Mouse (Mus musculus) myocyte (in vitro differentiated cells): ENCODE measurements at regions not wholly inside any gene's neighbourhood (a gene's known extent, or its start where the extent isn't known, plus 50 kb on each side); places are given as distances from the start of the nearest gene placed in this dataset.

Experiments
- CEBPB ChIP-seq: IDR thresholded peaks from 2 replicates; pipeline ENCODE4 v1.6.1; 2011; ENCODE audit warnings: mild to moderate bottlenecking, moderate library complexity; ENCODE audit not compliant: poor library complexity, insufficient read depth, severe bottlenecking
- MYOD1 ChIP-seq, 3 experiments: IDR thresholded peaks; one replicate each; pipeline ENCODE4 v1.6.1; 2011; ENCODE audit warnings: control low read depth in 2 of 3, low read depth in 2 of 3, mild to moderate bottlenecking in 2 of 3, moderate library complexity in 1 of 3; ENCODE audit not compliant: insufficient read length in 2 of 3, control insufficient read depth in 1 of 3
- MYOG ChIP-seq, 3 experiments: IDR thresholded peaks; one replicate each; pipeline ENCODE4 v1.6.1; 2011; ENCODE audit warnings: control low read depth in 2 of 3, low read depth in 2 of 3, mild to moderate bottlenecking in 2 of 3; ENCODE audit not compliant: insufficient read length in 2 of 3, control insufficient read depth in 1 of 3, insufficient read depth in 1 of 3

DNA sequence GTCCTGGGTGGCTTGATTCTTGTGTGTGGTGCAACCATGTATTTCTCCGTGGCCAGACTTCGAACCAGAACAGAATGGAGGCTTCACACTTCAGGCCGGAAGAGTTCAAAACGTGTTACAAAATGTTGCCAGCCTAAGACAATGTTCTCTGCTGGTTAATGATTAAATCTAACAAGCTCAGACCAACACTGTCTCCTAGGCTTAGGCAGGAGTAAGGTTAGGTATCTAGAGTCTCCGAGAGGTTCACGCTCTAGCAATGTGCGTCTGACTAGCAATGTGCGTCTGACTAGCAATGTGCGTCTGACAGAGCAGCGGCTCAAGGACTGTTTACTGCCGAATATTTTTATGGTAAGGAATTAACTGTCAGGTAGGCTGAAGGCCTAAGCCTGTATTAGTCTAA, 81.5 kb downstream of the Suclg1 start:
- no peak for TF ChIP-seq MYOD1 (IDR thresholded peaks at IDR 0.05; ENCODE audit: control insufficient read depth in 1 of 3, insufficient read length in 2 of 3, low read depth in 2 of 3)
- TF ChIP-seq MYOG (IDR thresholded peaks at IDR 0.05; ENCODE audit: control insufficient read depth in 1 of 3, insufficient read depth in 1 of 3, insufficient read length in 2 of 3, low read depth in 2 of 3) = no peak
- no peak for TF ChIP-seq CEBPB
